Mouse (Mus musculus): ENCODE measurements around the gene Bmp10. TPM values are rescaled to one million over a fixed set of nuclear protein-coding genes. Genes with fewer than 3 reads are reported as not detected.

Gene Bmp10
- polyA plus RNA-seq, 1 experiment from 2014 or later, result not detected

DNA sequence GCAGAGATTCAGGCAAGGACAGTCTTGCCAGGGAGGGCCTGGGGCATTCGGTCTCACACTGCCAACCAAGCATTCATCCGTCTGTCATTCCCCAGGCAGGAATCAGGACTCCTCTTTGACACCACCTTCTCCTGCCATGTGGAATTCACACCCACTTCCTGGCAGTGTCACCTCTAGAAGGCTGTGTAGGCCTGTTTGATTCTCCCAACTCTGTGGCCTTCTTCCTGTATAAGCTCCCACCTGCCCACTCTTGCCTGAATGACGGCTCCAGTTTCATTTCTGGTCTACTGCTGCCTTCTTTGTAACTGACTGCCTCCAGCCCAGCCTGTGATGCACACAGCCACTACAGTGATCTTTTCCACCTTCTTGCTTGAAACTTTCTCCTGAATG, 55.1 kb downstream of the Bmp10 start:
- 51% methylated on average over 3 of the region's 3 CpGs for WGBS
- H3K9ac ChIP-seq (ENCODE audit: low read depth, low read length), result no peak overlapping the region
- ATAC-seq (ENCODE audit: low read depth) (no peak), DNase-seq (ENCODE audit: low spot score) (peak; percentile 15)
- H3K4me3 ChIP-seq (ENCODE audit: low read depth, low read length), result no peak overlapping the region
- no peaks in the 10 kb centered on the region for H3K4me1 ChIP-seq (ENCODE audit: control insufficient read depth, insufficient read depth, low read length)
- H3K9me3 ChIP-seq (ENCODE audit: control insufficient read depth, low read length), result no peaks in the 10 kb centered on the region
- H3K27ac ChIP-seq (replicated peaks; ENCODE audit: low read depth, low read length), result peak overlapping the region; percentile 58; the same call in 1 of the 2 replicates
- H3K4me2 ChIP-seq (ENCODE audit: low read depth, low read length), result no peak overlapping the region
- no peaks in the 10 kb centered on the region for H3K27me3 ChIP-seq (replicated peaks; ENCODE audit: control insufficient read depth, insufficient read depth, low read length)
- no peaks in the 10 kb centered on the region for H3K36me3 ChIP-seq (ENCODE audit: control insufficient read depth, insufficient read depth, low read length)

DNA sequence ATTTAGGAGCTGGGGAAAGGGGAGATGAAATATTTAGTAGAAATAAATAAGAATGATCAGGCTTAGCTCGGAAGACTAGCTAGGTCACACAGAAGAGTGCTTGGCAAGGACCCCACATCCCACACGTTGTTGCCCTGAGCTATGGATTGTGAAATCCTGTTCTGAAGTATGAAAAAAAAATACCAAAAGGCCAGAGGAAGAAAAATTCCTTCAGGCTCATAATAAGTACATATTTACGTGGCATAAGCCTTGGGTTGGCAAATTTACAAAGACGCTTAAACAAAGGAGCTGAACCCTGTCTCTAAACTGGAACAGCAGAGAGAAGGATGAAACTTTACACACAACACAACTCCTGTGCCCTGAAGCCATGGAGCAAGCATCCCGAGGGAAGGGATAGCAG, 56.0 kb downstream of the Bmp10 start:
- Histone ChIP-seq H3K4me1 (ENCODE audit: control insufficient read depth, insufficient read depth, low read length) (no peaks in the 10 kb centered on the region), H3K9ac (ENCODE audit: low read depth, low read length) (no peak overlapping the region), H3K9me3 (ENCODE audit: control insufficient read depth, low read length) (no peaks in the 10 kb centered on the region), H3K4me3 (ENCODE audit: low read depth, low read length) (no peak overlapping the region), H3K36me3 (ENCODE audit: control insufficient read depth, insufficient read depth, low read length) (no peaks in the 10 kb centered on the region), H3K27me3 (replicated peaks; ENCODE audit: control insufficient read depth, insufficient read depth, low read length) (no peaks in the 10 kb centered on the region), H3K27ac (replicated peaks; ENCODE audit: low read depth, low read length) (no peak overlapping the region), H3K4me2 (ENCODE audit: low read depth, low read length) (no peak overlapping the region)
- DNase-seq (ENCODE audit: low spot score) (peak; percentile 19), ATAC-seq (ENCODE audit: low read depth) (no peak)
- WGBS, result 54% methylated on average over 5 of the region's 5 CpGs

Other genes with a start within 250 kb of the Bmp10 start
- gene Antxr1, start 93.2 kb upstream of the Bmp10 start, polyA plus RNA-seq (2014; fragmentation: Nextera tagmentation; extraction: Ambion mirVana), result 28.6 and 29.1 TPM in 2 replicates
- gene Gkn1, start 78.1 kb upstream of the Bmp10 start, polyA plus RNA-seq (2014; fragmentation: Nextera tagmentation; extraction: Ambion mirVana), result 0.28 TPM in 1 of 2 replicates, not detected in the other
- not detected in 2 replicates for gene Gkn2, start 55.6 kb upstream of the Bmp10 start, polyA plus RNA-seq (2014; fragmentation: Nextera tagmentation; extraction: Ambion mirVana)
- 1.2 TPM in 2 replicates for gene Gkn3, start 40.1 kb upstream of the Bmp10 start, polyA plus RNA-seq (2014; fragmentation: Nextera tagmentation; extraction: Ambion mirVana)
- 4.9 and 6.3 TPM in 2 replicates for gene Arhgap25, start 104.3 kb downstream of the Bmp10 start, polyA plus RNA-seq (2014; fragmentation: Nextera tagmentation; extraction: Ambion mirVana)
- gene Prokr1, start 161.7 kb downstream of the Bmp10 start, polyA plus RNA-seq (2014; fragmentation: Nextera tagmentation; extraction: Ambion mirVana), result 10.1 and 10.3 TPM in 2 replicates
- 11.8 and 15.6 TPM in 2 replicates for gene Aplf, start 243.2 kb downstream of the Bmp10 start, polyA plus RNA-seq (2014; fragmentation: Nextera tagmentation; extraction: Ambion mirVana)

All from embryonic facial prominence, embryonic 14.5 days (tissue).